In genomic region chr9:87021778-87022523, GRCm38 (mm10) we compare ENCODE assay signal across 8 mouse cellular contexts. TPM values are rescaled to one million over a fixed set of nuclear protein-coding genes. Genes with fewer than 3 reads are reported as not detected.
A peak's percentile ranks its signal among the peaks of the same experiment; 100 is the strongest.
DNase-seq lines count a peak whose midpoint lies in the region; ATAC-seq and TF ChIP-seq lines count a peak whose summit lies in the region.

TSS of gene Cyb5r4 (plus strand) at chr9:87022014.

- peak; percentile 96 for ATAC-seq in activated CD4-positive, CD25-positive, alpha-beta regulatory T cell, adult 4 months

- H3K36me3 ChIP-seq in megakaryocyte, embryonic 14.5 days (replicated peaks; ENCODE audit: low read length): no peaks in the 10 kb centered on the region

- H3K4me3 ChIP-seq in cortical plate, adult 2 months (ENCODE audit: insufficient read depth, low read length): peak within 1 kb of the TSS; percentile 74
- H3K4me3 ChIP-seq in megakaryocyte, embryonic 14.5 days (replicated peaks): peak within 1 kb of the TSS; percentile 97

- H3K27ac ChIP-seq in cortical plate, adult 2 months (ENCODE audit: insufficient read depth, low read length): 0 out of 2 replicates have a peak within 1 kb of the TSS, but pooled peaks have one; percentile 48

- no peaks in the 10 kb centered on the region for H3K9me3 ChIP-seq in megakaryocyte, embryonic 14.5 days

- H3K4me1 ChIP-seq in cortical plate, adult 2 months (ENCODE audit: control insufficient read depth, insufficient read depth, low read length): peaks cover 5% of the 10 kb centered on the region; the same call in 1 of the 2 replicates
- H3K4me1 ChIP-seq in megakaryocyte, embryonic 14.5 days: peaks cover 33% of the 10 kb centered on the region

- peaks cover 12% of the 10 kb centered on the region for H3K27me3 ChIP-seq in megakaryocyte, embryonic 14.5 days (replicated peaks)

- TF ChIP-seq POLR2A in cortical plate, adult 2 months (IDR thresholded peaks at IDR 0.05; ENCODE audit: extremely low read depth, insufficient read depth, low read length): peak; percentile 23; the same call in 1 of the 2 replicates

- no peak for TF ChIP-seq CTCF in cortical plate, adult 2 months (IDR thresholded peaks at IDR 0.05; ENCODE audit: extremely low read depth, insufficient read depth, low read length)

- peak; percentile 91 to 92 for DNase-seq in gastrocnemius, adult 8-10 months (ENCODE audit: low spot score in 2 of 2)
- DNase-seq in hindlimb bud, embryonic 11.5 days (ENCODE audit: extremely low spot score, low read depth, low spot score): peak; percentile 89
- DNase-seq in left cerebral cortex, adult 8-10 months (ENCODE audit: low spot score in 2 of 2): peak; percentile 80 to 93
- peak; percentile 96 to 97 for DNase-seq in right cerebral cortex, postnatal 10 days (ENCODE audit: low spot score in 2 of 2)
- peak; percentile 97 for DNase-seq in urinary bladder, postnatal 25 days (ENCODE audit: low spot score)

RNA-seq across cellular contexts. Expression of gene Cyb5r4, which starts in this region (rescaled TPM):
- polyA plus RNA-seq in activated CD4-positive, CD25-positive, alpha-beta regulatory T cell, adult 4 months (2017; shearing (Covaris generic)): 10 to 100 TPM; 27.5 to 28.0 TPM
- polyA plus RNA-seq in cortical plate, adult 2 months (2012; rRNA removed): 30.4 and 34.4 TPM in 2 replicates
- total RNA-seq in gastrocnemius, adult 8-10 months (2022): 10 to 100 TPM; 25.2 to 40.3 (median 27.0) TPM
- 10 to 100 TPM; 29.5 to 39.4 (median 34.9) TPM for total RNA-seq in left cerebral cortex, adult 8-10 months (2022)
- 3.1 and 8.3 TPM in 2 replicates for polyA plus RNA-seq in megakaryocyte, embryonic 14.5 days (2012; ENCODE audit: insufficient read depth, low replicate concordance)

Comparison
In these comparisons a context has a peak if more than half of its experiments do, and no peak if none do; other contexts are left out.
1. Peak in every context shown above with its lines: DNase-seq, ATAC-seq, H3K4me3 ChIP-seq and H3K27ac ChIP-seq.